7 mouse cellular contexts compared by ENCODE assay signal in the genomic region with DNA sequence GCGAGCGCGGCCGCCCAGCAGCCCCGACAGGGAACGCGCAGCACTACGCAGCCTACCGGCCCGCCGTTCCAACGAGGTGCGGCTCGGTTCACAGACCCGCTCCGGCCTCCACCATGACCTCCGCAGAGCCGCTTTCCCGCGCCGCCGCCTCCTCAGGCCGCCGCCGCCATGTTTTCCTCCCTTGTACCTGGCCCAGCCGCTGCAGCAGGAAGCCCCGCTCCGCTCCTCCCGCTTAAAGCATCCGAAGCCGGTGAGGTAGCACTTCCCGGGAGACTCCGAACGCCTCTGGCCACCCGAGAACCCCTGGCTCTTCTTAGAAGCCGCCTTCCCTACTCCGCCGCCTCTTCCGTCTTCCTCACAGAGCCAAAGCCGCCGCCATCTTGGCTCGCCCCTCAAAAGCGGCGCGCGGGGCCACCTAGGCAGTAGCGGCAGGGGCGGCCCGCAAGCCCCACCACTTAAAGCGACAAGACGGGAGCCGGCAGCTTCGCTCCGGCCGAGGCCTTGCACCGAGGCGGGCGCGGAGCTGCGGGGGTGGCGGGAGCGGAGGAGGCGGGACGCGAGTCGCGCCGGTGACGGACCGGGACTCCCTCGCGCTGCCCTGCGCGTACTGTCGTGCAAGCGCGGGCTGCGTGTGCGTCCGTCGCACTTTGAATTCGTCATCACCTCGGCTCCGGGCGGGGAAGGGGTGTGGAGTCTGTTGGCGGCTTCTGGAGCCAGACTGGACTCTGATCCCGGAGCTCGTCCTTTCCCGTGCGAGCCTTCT. TPM values are rescaled to one million over a fixed set of nuclear protein-coding genes. Genes with fewer than 3 reads are reported as not detected.
DNase-seq lines count a peak whose midpoint lies in the region; ATAC-seq lines count a peak whose summit lies in the region.

Ppp4r3a (minus strand) TSS at position 627 of the 763 bp plus-strand sequence.

- H3K9ac ChIP-seq in embryonic facial prominence, embryonic 11.5 days (replicated peaks; ENCODE audit: low read length) = peak within 1 kb of the TSS; percentile 99
- peak within 1 kb of the TSS; percentile 99 for H3K9ac ChIP-seq in midbrain, embryonic 13.5 days (replicated peaks)

- no peaks in the 10 kb centered on the region for H3K27me3 ChIP-seq in embryonic facial prominence, embryonic 11.5 days (ENCODE audit: control insufficient read depth, insufficient read depth, low read length)
- no peaks in the 10 kb centered on the region for H3K27me3 ChIP-seq in limb, embryonic 10.5 days (ENCODE audit: low read depth, poor library complexity, severe bottlenecking)
- H3K27me3 ChIP-seq in midbrain, embryonic 13.5 days = no peaks in the 10 kb centered on the region

- H3K27ac ChIP-seq in embryonic facial prominence, embryonic 11.5 days (replicated peaks; ENCODE audit: low read depth, low read length) = peak within 1 kb of the TSS; percentile 95
- H3K27ac ChIP-seq in limb, embryonic 10.5 days = peak within 1 kb of the TSS; percentile 99
- peak within 1 kb of the TSS; percentile 99 for H3K27ac ChIP-seq in midbrain, embryonic 13.5 days

- H3K9me3 ChIP-seq in embryonic facial prominence, embryonic 11.5 days (replicated peaks; ENCODE audit: control insufficient read depth, low read length) = no peaks in the 10 kb centered on the region
- no peaks in the 10 kb centered on the region for H3K9me3 ChIP-seq in limb, embryonic 10.5 days (replicated peaks)
- H3K9me3 ChIP-seq in midbrain, embryonic 13.5 days = no peaks in the 10 kb centered on the region

- no peaks in the 10 kb centered on the region; the same call in 1 of the 2 replicates for H3K36me3 ChIP-seq in embryonic facial prominence, embryonic 11.5 days (replicated peaks; ENCODE audit: control insufficient read depth, insufficient read depth, low read depth, low read length)
- peaks cover 32% of the 10 kb centered on the region for H3K36me3 ChIP-seq in limb, embryonic 10.5 days
- H3K36me3 ChIP-seq in midbrain, embryonic 13.5 days = peaks cover 7% of the 10 kb centered on the region; the same call in 1 of the 2 replicates

- WGBS in embryonic facial prominence, embryonic 11.5 days = under 1% methylated on average over 82 of the region's 90 CpGs
- WGBS in limb, embryonic 10.5 days = under 1% methylated on average over 90 of the region's 90 CpGs
- WGBS in midbrain, embryonic 13.5 days = under 1% methylated on average over 90 of the region's 90 CpGs

- no peaks in the 10 kb centered on the region for H3K4me1 ChIP-seq in embryonic facial prominence, embryonic 11.5 days (ENCODE audit: control insufficient read depth, insufficient read depth, low read length)
- H3K4me1 ChIP-seq in limb, embryonic 10.5 days = peaks cover 16% of the 10 kb centered on the region; the same call in 1 of the 2 replicates
- peaks cover 36% of the 10 kb centered on the region for H3K4me1 ChIP-seq in midbrain, embryonic 13.5 days (replicated peaks)

- H3K4me3 ChIP-seq in embryonic facial prominence, embryonic 11.5 days (ENCODE audit: low read depth, low read length) = peak within 1 kb of the TSS; percentile 99
- peak within 1 kb of the TSS; percentile 85 for H3K4me3 ChIP-seq in limb, embryonic 10.5 days
- peak within 1 kb of the TSS; percentile 98 for H3K4me3 ChIP-seq in midbrain, embryonic 13.5 days (replicated peaks)

- peak; percentile 98 for ATAC-seq in embryonic facial prominence, embryonic 11.5 days (replicated peaks; ENCODE audit: insufficient number of reproducible peaks, low FRiP score, low TSS enrichment, low read depth)
- peak; percentile 87 for ATAC-seq in granulocyte monocyte progenitor cell, adult 5-6 weeks (replicated peaks; ENCODE audit: poor library complexity, severe bottlenecking)
- peak; percentile 96 for ATAC-seq in midbrain, embryonic 13.5 days

- peak; percentile 98 for DNase-seq in adrenal gland, postnatal 14 days
- DNase-seq in embryonic facial prominence, embryonic 11.5 days (ENCODE audit: low spot score) = peak; percentile 97
- peak; percentile 96 for DNase-seq in kidney, adult 11 months
- peak; percentile 98 for DNase-seq in limb, embryonic 10.5 days (ENCODE audit: low spot score)
- DNase-seq in spleen, adult 12 weeks (ENCODE audit: low spot score) = peak; percentile 91

- peak within 1 kb of the TSS; percentile 61 for H3K4me2 ChIP-seq in embryonic facial prominence, embryonic 11.5 days (ENCODE audit: low read depth, low read length)
- peak within 1 kb of the TSS; percentile 93 for H3K4me2 ChIP-seq in midbrain, embryonic 13.5 days (replicated peaks)

RNA-seq across cellular contexts. Expression of gene Ppp4r3a, which starts in this region (rescaled TPM):
- 62.4 and 62.7 TPM in 2 replicates for total RNA-seq in adrenal gland, postnatal 14 days (2021)
- 56.4 and 62.9 TPM in 2 replicates for polyA plus RNA-seq in embryonic facial prominence, embryonic 11.5 days (2014; fragmentation: Nextera tagmentation; extraction: Ambion mirVana)
- total RNA-seq in granulocyte monocyte progenitor cell, adult 5-6 weeks (2014; fragmentation: Nextera tagmentation) = 104 and 128 TPM in 2 replicates
- 133 and 173 TPM in 2 replicates for total RNA-seq in granulocyte monocyte progenitor cell, adult 5-6 weeks (2017)
- 59.1 and 63.1 TPM in 2 replicates for polyA plus RNA-seq in limb, embryonic 10.5 days (2016; fragmentation: Nextera tagmentation; extraction: Ambion mirVana)
- 31.3 and 37.6 TPM in 2 replicates for polyA plus RNA-seq in midbrain, embryonic 13.5 days (2015; fragmentation: Nextera tagmentation; extraction: Ambion mirVana)

Comparison
In these comparisons a context has a peak if more than half of its experiments do, and no peak if none do; other contexts are left out.
1. Peak in every context shown above with its lines: DNase-seq, ATAC-seq, H3K4me3 ChIP-seq and H3K27ac ChIP-seq.